ENCODE assay signal across 10 mouse cellular contexts in genomic region chr13:15212353-15212850, GRCm38 (mm10).
DNase-seq lines count a peak whose midpoint lies in the region; ATAC-seq and TF ChIP-seq lines count a peak whose summit lies in the region.
"Had no signal": no experiment of that assay in that cellular context is flagged by ENCODE, and none has a peak within 500 bp of the region (broad histone marks: within the 10 kb centered on the region; RNA-seq: fewer than 3 reads in every experiment).

No protein-coding gene starts in this region.

- no peak for TF ChIP-seq POLR2A in kidney, adult 2 months (IDR thresholded peaks at IDR 0.05; ENCODE audit: low read depth, low read length)

- no peak overlapping the region; the same call in 1 of the 2 replicates for H3K9ac ChIP-seq in limb, embryonic 12.5 days (replicated peaks)
- H3K9ac ChIP-seq: forebrain, embryonic 12.5 days had no signal

- no peaks in the 10 kb centered on the region for H3K36me3 ChIP-seq in kidney, adult 2 months (ENCODE audit: control insufficient read depth, insufficient read depth, low read length)
- no peaks in the 10 kb centered on the region for H3K36me3 ChIP-seq in limb, embryonic 12.5 days
- H3K36me3 ChIP-seq: forebrain, embryonic 12.5 days; midbrain, embryonic 10.5 days had no signal

- ATAC-seq in limb, embryonic 12.5 days (ENCODE audit: insufficient number of reproducible peaks, insufficient read depth, low FRiP score, low TSS enrichment, low read depth) = peak; percentile 74
- ATAC-seq in cerebellum, adult (ENCODE audit: insufficient number of reproducible peaks, low FRiP score, low TSS enrichment) = no peak

- TF ChIP-seq CTCF in kidney, adult 2 months (conservative IDR thresholded peaks at IDR 0.05; ENCODE audit: insufficient read depth, insufficient read length, low read depth, low read length) = no peak

- H3K9me3 ChIP-seq in limb, embryonic 12.5 days = no peaks in the 10 kb centered on the region
- H3K9me3 ChIP-seq: forebrain, embryonic 12.5 days; midbrain, embryonic 10.5 days had no signal

- H3K4me3 ChIP-seq in kidney, adult 2 months (ENCODE audit: insufficient read depth, low read depth, low read length) = no peak overlapping the region
- no peak overlapping the region for H3K4me3 ChIP-seq in limb, embryonic 12.5 days (replicated peaks)
- H3K4me3 ChIP-seq: forebrain, embryonic 12.5 days; midbrain, embryonic 10.5 days had no signal

- peak overlapping the region; percentile 35 for H3K4me2 ChIP-seq in limb, embryonic 12.5 days
- H3K4me2 ChIP-seq: forebrain, embryonic 12.5 days had no signal

- peaks cover 7% of the 10 kb centered on the region; the same call in 1 of the 2 replicates for H3K4me1 ChIP-seq in kidney, adult 2 months (ENCODE audit: control insufficient read depth, insufficient read depth, low read length)
- H3K4me1 ChIP-seq in limb, embryonic 12.5 days (replicated peaks) = peaks cover 42% of the 10 kb centered on the region
- H3K4me1 ChIP-seq: forebrain, embryonic 12.5 days; midbrain, embryonic 10.5 days had no signal

- H3K27me3 ChIP-seq in kidney, adult 2 months (replicated peaks; ENCODE audit: control insufficient read depth, insufficient read depth, low read length) = no peaks in the 10 kb centered on the region
- H3K27me3 ChIP-seq in limb, embryonic 12.5 days = no peaks in the 10 kb centered on the region
- H3K27me3 ChIP-seq: forebrain, embryonic 12.5 days had no signal

- WGBS in kidney, adult 2 months = 30% methylated on average over 5 of the region's 5 CpGs
- WGBS in limb, embryonic 12.5 days = 22% methylated on average over 5 of the region's 5 CpGs

- H3K27ac ChIP-seq in kidney, adult 2 months (ENCODE audit: insufficient read depth, low read depth, low read length) = 0 out of 2 replicates have a peak overlapping the region, but pooled peaks have one; percentile 5
- peak overlapping the region; percentile 88 for H3K27ac ChIP-seq in limb, embryonic 12.5 days
- H3K27ac ChIP-seq: forebrain, embryonic 12.5 days; midbrain, embryonic 10.5 days had no signal

- DNase-seq in kidney, adult 2 months = peak; percentile 6
- no peak for DNase-seq in kidney, adult 18-20 months
- DNase-seq in embryo, embryonic 11 days = peak; percentile 57
- peak; percentile 11 for DNase-seq in gastrocnemius, postnatal 10 days
- no peak for DNase-seq in adrenal gland, adult (ENCODE audit: inconsistent age in 2 of 2, low spot score in 1 of 2)
- DNase-seq in cerebellum, adult 9-11 months = no peak

Comparison
In these comparisons a context has a peak if more than half of its experiments do, and no peak if none do; other contexts are left out.
1. DNase-seq: peak in kidney, adult 2 months (single experiment), embryo, embryonic 11 days (single experiment) and gastrocnemius, postnatal 10 days (single experiment); none in kidney, adult 18-20 months (single experiment), adrenal gland, adult (0 of 2) and cerebellum, adult 9-11 months (single experiment).